Mouse (Mus musculus): Measurements from ENCODE around the gene Tmem274.

Gene Tmem274

GRCm38 (mm10) chr4:149512072-149512471 lies 34.9 kb downstream of the Tmem274 start:
- in situ Hi-C loops (cut with MboI; ENCODE audit: low pct_unique_long_range_greater_than_20kb in 1 of 2, low sequenced_read_pairs in 2 of 2, unreplicated experiment in 1 of 2), result no loop called here

DNA sequence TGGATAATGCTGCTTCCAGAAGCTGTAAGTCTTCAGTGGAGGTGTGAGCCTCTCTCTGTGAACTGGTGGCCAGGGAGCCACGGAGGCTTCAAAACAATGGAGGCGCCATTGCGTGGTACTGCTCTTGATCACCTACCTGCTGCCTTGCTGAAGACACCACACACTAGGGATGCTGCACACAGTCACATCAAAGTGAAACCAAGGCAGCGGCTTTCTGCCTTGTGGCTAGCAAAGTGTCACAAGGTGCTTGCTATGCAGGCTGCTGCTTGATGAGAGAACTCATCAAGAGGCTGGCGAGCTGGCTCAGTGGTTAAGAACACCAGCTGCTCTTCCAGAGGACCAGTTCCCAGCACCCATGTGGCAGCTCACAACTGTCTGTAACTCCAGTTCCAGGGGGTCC lies 38.5 kb downstream of the Tmem274 start:
- in situ Hi-C loops (cut with MboI; ENCODE audit: low pct_unique_long_range_greater_than_20kb in 1 of 2, low sequenced_read_pairs in 2 of 2, unreplicated experiment in 1 of 2), result no loop called here

DNA sequence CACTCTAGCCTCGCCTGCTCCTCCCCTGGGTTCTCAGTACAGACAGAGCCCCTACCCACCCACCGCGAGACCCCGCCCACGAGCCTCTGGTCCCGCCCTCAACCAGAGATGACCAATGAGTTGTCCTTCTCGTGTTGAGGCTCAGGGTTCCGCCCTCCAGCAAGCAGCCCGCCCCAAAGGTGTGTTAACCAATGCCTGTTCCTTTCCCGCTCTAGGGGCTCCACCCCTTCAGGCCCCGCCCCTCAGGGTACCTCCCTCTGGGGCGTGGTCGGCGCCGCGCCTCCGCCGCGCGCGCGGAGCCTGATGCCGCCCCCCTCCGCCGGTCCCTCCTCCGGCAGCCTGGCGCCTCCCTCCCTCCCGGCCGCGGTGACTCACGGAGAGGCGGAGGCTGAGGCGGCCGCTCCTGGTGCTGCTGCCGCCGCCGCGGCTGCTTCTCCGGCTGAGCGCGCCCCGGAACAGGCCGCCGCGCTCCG lies 40.7 kb downstream of the Tmem274 start, which contains the start of gene Ctnnbip1:
Gene Ctnnbip1 (plus strand): TSS at position 369 of the 473 bp plus-strand sequence.
- in situ Hi-C loops (cut with MboI; ENCODE audit: low pct_unique_long_range_greater_than_20kb in 1 of 2, low sequenced_read_pairs in 2 of 2, unreplicated experiment in 1 of 2), result no loop called here

DNA sequence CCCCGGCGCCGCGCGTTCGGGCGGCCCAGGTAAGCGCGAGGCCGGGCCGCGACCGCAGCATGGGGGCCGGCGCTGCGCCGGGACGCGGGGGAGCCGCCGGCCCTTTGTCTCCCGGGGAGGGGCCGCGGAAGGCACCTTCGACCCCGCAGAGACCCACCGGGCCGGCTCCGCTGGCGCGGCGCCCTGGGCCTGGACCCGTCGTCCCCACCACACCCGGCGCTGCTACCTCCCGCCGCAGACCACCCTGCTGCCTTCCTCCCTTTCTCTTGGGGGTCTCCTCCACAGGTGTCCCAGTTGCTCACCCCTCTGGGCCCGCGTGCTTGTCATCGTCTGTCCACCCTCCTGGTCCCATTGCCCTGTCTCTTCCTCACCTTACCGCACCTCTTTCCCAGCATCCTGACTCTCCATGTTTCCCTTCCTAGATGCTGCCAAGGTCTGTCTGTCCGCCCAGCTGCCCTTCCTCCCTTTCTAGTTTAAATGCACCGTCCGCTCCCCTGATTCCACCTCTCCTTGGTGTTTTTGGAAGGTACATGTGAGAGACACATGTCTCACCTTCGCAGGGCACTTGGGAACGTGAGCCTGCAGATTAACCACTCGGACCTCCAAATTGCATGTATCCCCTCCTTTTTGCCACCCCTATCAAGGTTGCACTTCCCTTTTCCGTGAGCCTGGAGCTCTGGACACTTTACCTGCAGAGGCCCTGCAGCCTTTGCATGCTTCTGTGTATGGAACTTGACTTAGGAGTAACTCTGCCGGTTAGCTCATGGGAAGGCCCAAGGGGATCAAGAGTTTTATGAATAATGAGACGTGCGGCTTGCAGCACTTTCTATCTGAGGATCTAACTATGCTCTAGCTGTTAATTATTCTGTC lies 41.4 kb downstream of the Tmem274 start:
- in situ Hi-C loops (cut with MboI; ENCODE audit: low pct_unique_long_range_greater_than_20kb in 1 of 2, low sequenced_read_pairs in 2 of 2, unreplicated experiment in 1 of 2), result no loop called here

DNA sequence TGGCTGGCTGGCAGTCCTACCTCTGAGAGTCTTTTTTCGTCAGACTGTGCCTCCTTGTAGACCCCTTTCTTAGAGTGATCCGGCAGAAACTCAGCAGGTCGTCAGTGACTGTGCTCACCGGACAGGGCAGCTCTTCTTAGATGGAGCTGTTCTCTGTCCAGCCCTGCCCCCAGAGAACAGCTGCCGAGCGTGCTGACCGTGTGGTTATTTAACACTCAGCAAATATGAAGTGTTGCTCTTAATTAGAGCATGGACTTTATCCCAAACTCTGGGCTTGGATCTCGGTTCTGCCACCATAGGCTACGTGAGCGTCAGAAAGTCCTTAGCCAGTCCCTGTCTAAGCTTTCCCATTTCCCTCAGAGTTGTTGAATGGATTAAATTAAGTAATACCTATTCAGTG lies 44.1 kb downstream of the Tmem274 start:
- in situ Hi-C loops (cut with MboI; ENCODE audit: low pct_unique_long_range_greater_than_20kb in 1 of 2, low sequenced_read_pairs in 2 of 2, unreplicated experiment in 1 of 2), result loop anchor here in 1 of 2 experiments (10.0 kb wide), 1 partner anchor 56 kb away; no protein-coding TSS in a partner anchor

- in situ Hi-C loops (cut with MboI; ENCODE audit: low pct_unique_long_range_greater_than_20kb in 1 of 2, low sequenced_read_pairs in 2 of 2, unreplicated experiment in 1 of 2), result loop anchor here in 1 of 2 experiments (10.0 kb wide), 1 partner anchor 59 kb away; no protein-coding TSS in a partner anchor
Measured at GRCm38 (mm10) chr4:149523961-149524360, 46.8 kb downstream of the Tmem274 start.

GRCm38 (mm10) chr4:149525170-149525569 lies 48.0 kb downstream of the Tmem274 start:
- in situ Hi-C loops (cut with MboI; ENCODE audit: low pct_unique_long_range_greater_than_20kb in 1 of 2, low sequenced_read_pairs in 2 of 2, unreplicated experiment in 1 of 2), result loop anchor here in 1 of 2 experiments (10.0 kb wide), 1 partner anchor 60 kb away; no protein-coding TSS in a partner anchor

GRCm38 (mm10) chr4:149525811-149526210 lies 48.6 kb downstream of the Tmem274 start:
- in situ Hi-C loops (cut with MboI; ENCODE audit: low pct_unique_long_range_greater_than_20kb in 1 of 2, low sequenced_read_pairs in 2 of 2, unreplicated experiment in 1 of 2), result loop anchor here in 1 of 2 experiments (10.0 kb wide), 1 partner anchor 61 kb away; no protein-coding TSS in a partner anchor

DNA sequence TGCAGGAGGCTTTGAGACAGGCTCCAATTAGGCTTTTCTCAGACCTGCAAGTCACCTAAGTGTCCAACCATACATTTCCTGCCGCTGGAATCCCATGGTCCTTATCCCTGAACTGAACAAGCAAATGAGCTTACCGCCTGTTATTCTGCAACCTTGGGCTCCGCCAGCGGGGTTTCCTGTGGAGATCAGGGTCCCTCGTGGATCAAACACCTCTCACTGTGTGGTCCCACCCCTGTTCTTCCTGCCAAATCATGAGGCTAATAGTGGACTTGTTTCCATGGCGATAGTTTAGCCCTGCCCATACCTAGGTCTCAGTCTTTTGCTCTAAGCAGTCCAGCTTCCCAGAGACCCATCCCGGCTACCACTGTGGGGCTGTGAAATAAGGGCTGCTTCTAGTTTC lies 49.2 kb downstream of the Tmem274 start:
- in situ Hi-C loops (cut with MboI; ENCODE audit: low pct_unique_long_range_greater_than_20kb in 1 of 2, low sequenced_read_pairs in 2 of 2, unreplicated experiment in 1 of 2), result loop anchor here in 1 of 2 experiments (10.0 kb wide), 1 partner anchor 62 kb away; no protein-coding TSS in a partner anchor

GRCm38 (mm10) chr4:149527621-149528354 lies 50.6 kb downstream of the Tmem274 start:
- in situ Hi-C loops (cut with MboI; ENCODE audit: low pct_unique_long_range_greater_than_20kb in 1 of 2, low sequenced_read_pairs in 2 of 2, unreplicated experiment in 1 of 2), result loop anchor here in 1 of 2 experiments (10.0 kb wide), 1 partner anchor 63 kb away; no protein-coding TSS in a partner anchor

- in situ Hi-C loops (cut with MboI; ENCODE audit: low pct_unique_long_range_greater_than_20kb in 1 of 2, low sequenced_read_pairs in 2 of 2, unreplicated experiment in 1 of 2), result loop anchor here in 1 of 2 experiments (10.0 kb wide), 1 partner anchor 65 kb away; no protein-coding TSS in a partner anchor
Measured at GRCm38 (mm10) chr4:149529691-149530090, 52.5 kb downstream of the Tmem274 start.

All from mouse embryonic stem cell (cell line).